Mouse (Mus musculus): ENCODE data around the gene Arhgap10. TPM values are rescaled to one million over a fixed set of nuclear protein-coding genes. Genes with fewer than 3 reads are reported as not detected.

The Arhgap10 gene
- total RNA-seq, 2 experiments from 2014 or later = 3.5 to 21.8 TPM

DNA sequence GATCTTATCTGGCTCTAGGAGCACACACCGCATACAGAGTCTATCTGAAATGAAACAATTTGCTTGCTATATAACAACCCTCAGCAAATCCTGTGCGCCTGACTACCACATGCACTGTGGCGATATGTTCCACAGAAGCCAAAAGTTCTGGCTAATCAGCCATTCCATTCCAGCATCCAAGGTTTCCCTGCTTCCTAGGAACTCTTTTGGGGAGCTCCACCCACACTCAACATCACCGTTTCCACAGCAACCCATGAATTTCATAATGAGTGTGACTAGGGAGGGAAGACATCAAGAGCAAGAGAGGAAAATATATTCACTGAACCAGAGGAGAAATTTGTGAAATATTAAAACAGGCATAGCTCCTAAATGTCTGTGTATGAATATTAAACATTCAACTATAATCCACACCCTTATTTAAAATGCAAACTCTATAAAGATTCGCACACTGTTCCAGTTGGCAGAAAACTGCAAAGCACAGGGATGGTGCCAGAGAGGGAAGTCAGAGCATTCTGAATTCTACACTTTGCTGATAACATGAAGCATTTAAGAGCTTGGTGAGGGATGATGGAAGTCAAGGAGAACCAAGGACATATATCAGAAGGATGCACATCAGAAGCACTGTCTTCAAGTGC, 261.2 kb downstream of the Arhgap10 start:
- no peak for ATAC-seq (replicated peaks; ENCODE audit: poor library complexity, severe bottlenecking)

DNA sequence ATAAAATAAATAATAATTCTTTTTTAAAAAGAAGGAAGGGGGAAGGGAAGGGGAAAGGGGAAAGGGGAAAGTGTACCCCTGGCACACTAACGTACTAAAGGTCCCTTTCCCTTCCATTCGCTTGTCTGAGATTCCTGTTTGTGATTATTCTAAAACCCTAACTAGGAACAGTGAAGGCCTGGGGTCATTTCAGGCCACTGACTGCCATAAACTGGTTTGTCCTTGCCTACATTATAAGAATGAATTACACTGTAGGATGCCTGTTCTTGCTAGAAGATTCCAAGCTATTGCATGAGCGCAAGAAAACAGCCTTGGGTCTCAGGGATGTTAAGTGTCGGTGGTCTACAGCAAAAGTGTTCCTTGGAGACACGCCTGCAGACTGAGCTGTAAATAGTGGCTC, 263.3 kb downstream of the Arhgap10 start:
- no peak for ATAC-seq (replicated peaks; ENCODE audit: poor library complexity, severe bottlenecking)

DNA sequence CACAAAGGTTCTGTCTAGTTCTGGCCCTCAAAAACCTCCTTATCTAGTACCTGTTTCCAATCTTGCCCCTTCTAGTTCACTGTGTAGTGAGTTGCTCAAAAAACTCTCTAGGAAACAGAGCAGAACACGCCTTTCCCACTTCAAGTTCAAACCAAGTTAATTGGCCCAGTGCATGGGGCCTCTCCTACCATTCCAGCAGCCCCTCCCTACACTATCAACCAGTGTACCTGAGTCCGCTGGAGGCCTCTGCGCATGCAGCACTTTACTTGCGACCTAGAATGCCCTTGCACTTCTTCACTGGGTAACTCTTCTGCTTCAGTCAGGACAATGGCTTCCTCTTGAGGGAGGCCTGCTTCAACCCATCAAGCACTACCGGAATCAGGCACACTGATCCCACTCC, 266.6 kb downstream of the Arhgap10 start:
- ATAC-seq (replicated peaks; ENCODE audit: poor library complexity, severe bottlenecking) = no peak

DNA sequence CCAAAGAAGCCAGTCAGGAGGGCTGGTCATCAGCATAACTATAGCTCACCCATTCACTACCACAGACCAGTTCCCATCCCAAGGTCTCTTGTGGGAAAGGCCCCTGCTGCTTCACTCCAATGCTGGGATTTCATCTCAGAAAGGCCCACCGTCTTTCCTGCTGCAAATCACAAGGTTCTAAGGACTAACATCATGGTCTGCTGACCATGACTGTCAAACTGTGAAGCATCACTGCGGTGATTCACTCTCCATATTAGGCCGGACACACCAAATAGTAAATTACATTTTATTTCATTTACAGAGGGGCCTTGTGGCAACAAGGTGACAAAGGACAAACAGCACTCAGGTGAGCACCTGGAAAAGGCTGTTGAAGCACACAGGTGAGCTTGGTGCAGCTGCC, 267.7 kb downstream of the Arhgap10 start:
- ATAC-seq (replicated peaks; ENCODE audit: poor library complexity, severe bottlenecking) = no peak

DNA sequence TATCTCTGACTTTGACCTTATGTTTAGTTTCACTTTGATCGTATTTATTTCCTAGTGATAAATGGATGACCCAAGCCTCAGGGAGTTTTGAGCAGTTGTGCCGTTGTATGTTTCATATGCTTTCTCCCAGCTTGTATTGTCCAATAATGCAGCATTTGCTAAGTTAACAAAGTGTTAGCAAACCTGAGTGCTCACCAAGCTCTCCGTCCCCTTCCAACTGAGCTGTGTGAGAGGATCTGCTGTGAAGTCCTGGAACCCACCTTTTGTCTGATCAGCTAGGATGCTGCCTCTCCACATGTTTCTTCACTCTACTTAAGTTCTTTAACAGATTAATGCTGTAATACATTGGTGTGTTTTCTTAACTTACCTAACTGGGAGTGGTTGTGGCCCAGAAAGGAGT, 276.4 kb downstream of the Arhgap10 start:
- ATAC-seq (replicated peaks; ENCODE audit: poor library complexity, severe bottlenecking) = no peak

DNA sequence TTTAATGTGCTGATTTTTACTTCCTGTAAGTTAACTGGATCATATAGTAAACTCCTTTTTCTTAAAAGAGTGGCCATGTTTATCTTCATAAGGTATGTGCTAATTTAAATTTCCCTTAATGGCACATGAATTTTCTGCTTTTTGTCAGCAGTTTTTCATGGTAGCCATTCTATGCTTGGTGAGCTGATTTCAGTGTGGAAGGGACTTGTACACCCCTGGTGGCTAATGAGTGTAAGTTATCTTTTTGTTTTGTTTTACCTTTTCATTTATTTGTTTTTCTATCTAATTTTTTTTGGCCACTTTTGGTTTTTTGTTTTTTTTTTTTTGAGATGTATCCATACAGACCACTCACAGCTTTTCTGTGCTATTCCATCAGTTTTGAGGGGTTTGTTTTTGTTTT, 278.3 kb downstream of the Arhgap10 start:
- ATAC-seq (replicated peaks; ENCODE audit: poor library complexity, severe bottlenecking) = no peak

DNA sequence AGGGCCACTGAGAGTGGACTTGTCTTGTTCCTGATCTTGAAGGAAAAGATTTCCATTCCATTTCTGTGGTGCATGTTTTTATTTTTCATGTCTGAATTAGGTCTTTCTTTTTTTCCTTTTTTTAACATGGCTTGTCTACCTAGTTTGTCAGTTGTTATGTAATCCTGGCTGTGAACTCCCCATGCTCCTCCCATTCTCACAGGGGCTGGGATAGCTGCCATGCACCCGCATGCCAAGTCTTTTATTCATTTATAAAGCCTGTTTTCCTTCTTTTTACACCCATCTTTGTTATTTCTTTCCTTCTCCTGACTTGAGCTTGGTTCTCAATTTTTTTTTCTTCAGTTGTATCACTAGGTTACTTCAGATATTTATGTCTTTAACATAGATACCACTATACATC, 281.1 kb downstream of the Arhgap10 start:
- no peak for ATAC-seq (replicated peaks; ENCODE audit: poor library complexity, severe bottlenecking)

DNA sequence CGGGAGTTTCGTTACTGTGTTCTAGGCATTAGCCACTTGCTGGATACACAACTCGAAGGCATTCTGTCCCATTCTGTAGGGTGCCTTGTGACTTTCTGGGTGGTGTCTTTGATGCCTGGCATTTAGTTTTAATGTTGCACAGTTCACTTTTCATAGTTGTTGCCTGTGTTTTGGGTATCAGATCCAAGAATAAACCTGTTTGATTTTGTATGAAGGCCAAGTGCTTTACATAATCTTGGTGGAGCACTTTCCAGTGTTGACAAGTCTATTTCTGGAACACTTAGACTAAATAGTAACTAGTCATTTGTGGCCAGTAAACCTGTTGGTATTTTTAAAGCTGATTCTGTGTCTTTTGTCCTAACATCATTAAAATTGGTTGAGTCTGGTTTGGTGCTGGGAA, 285.3 kb downstream of the Arhgap10 start:
- ATAC-seq (replicated peaks; ENCODE audit: poor library complexity, severe bottlenecking) = no peak

DNA sequence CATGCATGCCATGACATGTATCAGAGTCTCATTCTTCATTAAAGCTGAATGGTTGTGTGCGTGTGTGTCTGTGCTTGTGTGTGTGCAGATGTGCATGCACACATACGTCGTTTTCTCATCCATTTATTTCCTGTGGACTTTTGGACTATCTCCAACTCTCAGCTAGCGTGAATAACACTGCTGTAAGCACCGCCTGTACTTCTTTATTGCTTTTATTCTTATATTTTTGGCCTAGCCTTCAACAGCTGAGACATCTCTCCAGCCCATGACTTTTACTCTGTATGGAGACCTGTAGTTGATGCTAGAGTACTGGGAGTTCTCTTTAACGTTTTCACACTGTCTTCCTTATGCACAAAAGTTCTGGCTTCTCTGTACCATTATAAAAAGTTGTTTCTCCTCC, 285.9 kb downstream of the Arhgap10 start:
- ATAC-seq (replicated peaks; ENCODE audit: poor library complexity, severe bottlenecking) = no peak

DNA sequence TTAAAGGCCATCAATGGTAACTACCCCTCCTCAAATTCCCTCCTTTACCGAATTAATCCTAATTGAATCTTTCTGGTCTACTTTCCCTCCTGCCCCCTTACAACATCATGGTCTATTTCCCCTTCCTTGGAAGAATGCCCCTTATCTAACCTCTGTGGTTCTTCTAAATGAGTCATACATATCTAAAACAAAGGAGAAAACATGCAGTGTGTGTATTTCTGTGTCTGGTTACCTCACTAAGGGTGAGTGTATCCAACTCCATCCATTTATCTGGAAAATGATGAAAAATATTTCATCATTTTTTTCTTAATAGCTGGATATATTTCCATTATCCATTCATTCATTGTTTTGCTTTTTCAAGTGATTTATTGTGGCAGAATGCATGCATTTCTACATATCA, 286.5 kb downstream of the Arhgap10 start:
- ATAC-seq (replicated peaks; ENCODE audit: poor library complexity, severe bottlenecking) = no peak

DNA sequence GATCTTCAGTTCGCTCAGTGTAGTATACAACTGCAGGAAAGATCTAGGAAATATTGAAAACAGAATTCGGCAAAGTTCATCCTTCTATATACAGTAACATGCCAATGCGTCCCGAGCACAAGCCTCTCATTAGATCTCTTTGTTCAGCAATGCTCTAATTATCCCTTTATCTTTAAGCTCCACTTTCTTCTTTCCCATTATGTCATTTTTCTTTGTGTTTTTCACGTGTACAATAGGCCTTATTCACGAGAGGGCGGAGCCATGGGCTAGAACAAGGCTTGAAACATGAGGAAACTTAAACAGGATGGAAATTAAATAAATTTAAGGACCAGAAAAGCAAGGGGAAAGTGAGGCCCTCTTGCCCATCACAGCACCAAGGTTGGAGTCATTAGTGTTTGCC, 289.1 kb downstream of the Arhgap10 start:
- ATAC-seq (replicated peaks; ENCODE audit: poor library complexity, severe bottlenecking) = no peak

DNA sequence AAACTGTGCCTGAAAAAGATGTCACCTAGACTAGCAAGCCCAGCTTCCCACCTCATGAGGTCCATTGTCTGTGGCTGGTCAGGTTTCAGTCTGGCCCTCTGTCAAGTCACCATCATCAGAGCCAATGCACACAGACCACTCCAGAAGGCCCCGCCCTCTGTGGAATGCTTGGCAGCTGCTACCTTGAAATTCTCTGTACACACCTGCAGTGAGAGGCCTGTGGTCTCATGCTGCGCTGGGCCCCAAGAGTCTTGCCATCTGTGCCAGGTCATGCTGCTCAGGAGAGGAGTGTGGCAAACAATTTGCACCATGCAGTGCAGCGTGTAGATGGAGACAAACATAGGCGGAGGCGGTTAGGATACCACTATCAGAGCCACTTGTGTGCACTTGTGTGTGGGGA, 290.0 kb downstream of the Arhgap10 start:
- ATAC-seq (replicated peaks; ENCODE audit: poor library complexity, severe bottlenecking) = no peak

DNA sequence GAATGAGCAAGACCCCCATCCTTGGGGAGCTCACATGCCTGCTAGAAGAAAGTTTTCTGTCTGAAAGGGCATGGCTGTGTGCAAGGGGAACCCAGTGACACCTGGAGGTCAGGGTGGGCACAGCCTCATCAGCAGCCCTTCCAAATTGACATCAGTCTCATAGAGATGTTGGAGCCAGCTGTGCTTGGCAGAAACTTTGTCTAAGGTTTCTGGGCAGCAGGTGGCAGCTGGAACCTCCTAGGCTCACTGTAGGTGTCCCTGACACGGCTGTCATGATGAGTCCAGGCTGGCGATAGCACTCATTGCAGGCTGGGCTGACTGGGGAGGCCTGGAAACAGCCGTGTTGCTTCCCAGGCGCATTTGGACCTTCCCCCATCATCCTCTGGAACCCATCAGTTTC, 294.6 kb downstream of the Arhgap10 start:
- no peak for ATAC-seq (replicated peaks; ENCODE audit: poor library complexity, severe bottlenecking)

DNA sequence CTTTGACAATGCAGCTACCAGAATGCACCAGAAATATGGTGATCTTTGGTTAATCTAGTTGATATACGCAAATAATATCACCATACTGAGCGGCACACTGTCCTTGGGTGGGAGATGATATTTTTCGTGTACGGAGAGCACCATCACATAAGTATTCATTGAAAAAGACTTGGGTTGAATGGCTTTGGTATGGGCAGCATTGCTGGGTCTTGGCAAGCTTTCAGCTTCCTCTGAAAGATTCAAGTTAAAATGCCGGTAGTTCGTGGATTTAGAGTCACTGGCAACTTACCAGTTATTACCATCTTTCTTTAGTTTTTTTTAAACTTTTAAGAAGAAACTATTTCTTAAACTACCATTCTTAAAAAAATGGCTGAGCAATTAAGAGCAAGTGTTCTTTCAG, 302.6 kb downstream of the Arhgap10 start:
- no peak for ATAC-seq (replicated peaks; ENCODE audit: poor library complexity, severe bottlenecking)

DNA sequence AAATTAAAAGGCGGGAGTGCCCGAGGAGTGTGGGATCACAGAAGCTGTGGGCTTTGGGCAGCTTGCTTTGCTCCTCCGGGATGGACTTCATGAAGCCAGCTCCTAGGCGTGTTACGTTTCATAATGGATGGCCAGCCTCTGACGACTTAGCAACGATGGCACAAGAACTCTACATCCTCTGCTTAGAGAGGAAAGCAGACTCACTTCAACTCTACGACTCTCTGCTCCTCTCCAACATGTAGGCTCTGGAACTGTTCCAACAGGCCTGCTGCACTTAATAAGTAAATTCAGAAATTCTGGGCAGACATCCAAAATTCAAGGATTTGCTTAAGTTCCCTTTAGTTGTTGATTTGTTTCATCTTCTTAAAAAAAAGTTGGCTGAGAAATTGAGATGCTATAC, 303.1 kb downstream of the Arhgap10 start:
- no peak for ATAC-seq (replicated peaks; ENCODE audit: poor library complexity, severe bottlenecking)

DNA sequence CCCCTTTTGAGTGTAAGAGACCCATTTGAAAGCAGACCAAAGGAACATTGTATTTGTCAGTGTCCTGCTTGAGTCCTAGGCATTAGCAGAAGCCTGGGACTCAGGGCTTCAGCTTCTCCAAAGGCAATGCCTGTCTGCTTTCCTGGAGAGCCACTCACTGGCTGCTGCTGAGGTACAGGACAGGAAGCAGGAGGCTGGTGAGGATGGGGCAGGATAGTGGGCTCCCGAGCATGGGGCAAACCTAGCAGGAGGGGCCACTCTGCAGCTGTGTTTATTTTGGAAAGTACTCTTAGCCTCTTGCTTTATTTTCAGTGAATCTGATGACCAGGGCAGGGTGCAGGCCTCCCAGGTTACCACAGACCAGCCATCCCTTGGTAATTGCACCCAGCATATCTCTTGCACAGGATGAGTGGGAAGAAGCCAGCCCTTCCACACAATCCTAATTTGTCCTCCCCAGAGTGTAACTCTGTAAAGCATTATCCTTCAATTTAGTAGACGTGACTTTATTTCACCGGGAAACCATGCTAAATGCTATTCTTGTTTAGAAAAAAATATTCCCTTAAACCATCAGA, 303.8 kb downstream of the Arhgap10 start:
- ATAC-seq (replicated peaks; ENCODE audit: poor library complexity, severe bottlenecking) = no peak

DNA sequence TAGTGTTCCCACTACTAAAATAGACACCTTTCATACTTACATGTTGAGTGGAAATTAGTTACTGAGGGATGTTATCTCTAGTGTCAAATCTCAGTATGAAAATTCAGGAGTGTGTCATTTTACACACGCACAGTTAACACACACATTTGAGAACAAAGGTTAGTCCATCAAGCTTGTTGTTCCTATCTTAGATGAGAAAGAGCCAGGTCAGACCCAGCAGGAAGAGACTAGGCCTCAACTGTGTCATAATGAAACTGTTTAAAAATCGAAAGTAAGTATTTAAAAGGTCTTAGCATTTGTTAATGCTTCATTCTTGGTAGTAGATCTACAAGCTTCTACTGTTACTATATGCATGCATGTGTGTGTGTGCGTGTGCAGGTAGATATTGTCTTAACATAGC, 308.5 kb downstream of the Arhgap10 start:
- no peak for ATAC-seq (replicated peaks; ENCODE audit: poor library complexity, severe bottlenecking)

Other genes with a start within 250 kb of the Arhgap10 start
- gene Prmt9, start 31.4 kb upstream of the Arhgap10 start, total RNA-seq (2014; fragmentation: Nextera tagmentation) = 14.7 and 22.3 TPM in 2 replicates
- 23.1 TPM in 2 replicates for gene Prmt9, start 31.4 kb upstream of the Arhgap10 start, total RNA-seq (2017)
- gene Tmem184c, start 92.7 kb upstream of the Arhgap10 start, total RNA-seq (2014; fragmentation: Nextera tagmentation) = 18.5 and 24.8 TPM in 2 replicates
- 23.6 and 23.8 TPM in 2 replicates for gene Tmem184c, start 92.7 kb upstream of the Arhgap10 start, total RNA-seq (2017)
- gene Ednra, start 206.5 kb upstream of the Arhgap10 start, total RNA-seq (2014; fragmentation: Nextera tagmentation) = not detected in 2 replicates
- 0.82 TPM in 1 of 2 replicates, not detected in the other for gene Ednra, start 206.5 kb upstream of the Arhgap10 start, total RNA-seq (2017)